Mouse (Mus musculus): ENCODE data around the gene Gm8094. TPM values are rescaled to one million over a fixed set of nuclear protein-coding genes. Genes with fewer than 3 reads are reported as not detected.

The Gm8094 gene
- polyA plus RNA-seq, 1 experiment from 2014 or later, result not detected

Other genes starting within 250 kb of the Gm8094 start
- not detected in 2 replicates for gene Gm21977, start 223.2 kb downstream of the Gm8094 start, polyA plus RNA-seq (2014; fragmentation: Nextera tagmentation; extraction: Ambion mirVana)
- gene Gm8082, start 83.0 kb downstream of the Gm8094 start, polyA plus RNA-seq (2014; fragmentation: Nextera tagmentation; extraction: Ambion mirVana), result not detected in 2 replicates
- not detected in 2 replicates for gene Gm10376, start 61.0 kb downstream of the Gm8094 start, polyA plus RNA-seq (2014; fragmentation: Nextera tagmentation; extraction: Ambion mirVana)
- gene Gm8104, start 24.0 kb upstream of the Gm8094 start, polyA plus RNA-seq (2014; fragmentation: Nextera tagmentation; extraction: Ambion mirVana), result not detected in 2 replicates
- not detected in 2 replicates for gene Gm7233, start 103.2 kb upstream of the Gm8094 start, polyA plus RNA-seq (2014; fragmentation: Nextera tagmentation; extraction: Ambion mirVana)
- not detected in 2 replicates for gene Gm8122, start 158.7 kb upstream of the Gm8094 start, polyA plus RNA-seq (2014; fragmentation: Nextera tagmentation; extraction: Ambion mirVana)
- not detected in 2 replicates for gene Gm8126, start 182.0 kb upstream of the Gm8094 start, polyA plus RNA-seq (2014; fragmentation: Nextera tagmentation; extraction: Ambion mirVana)
- not detected in 2 replicates for gene Gm9732, start 198.4 kb upstream of the Gm8094 start, polyA plus RNA-seq (2014; fragmentation: Nextera tagmentation; extraction: Ambion mirVana)
- not detected in 2 replicates for gene Gm8127, start 217.2 kb upstream of the Gm8094 start, polyA plus RNA-seq (2014; fragmentation: Nextera tagmentation; extraction: Ambion mirVana)